Mouse (Mus musculus): ENCODE measurements at regions not wholly inside any gene's neighbourhood (a gene's known extent, or its start where the extent isn't known, plus 50 kb on each side); places are given as distances from the start of the nearest gene placed in this dataset.

DNA sequence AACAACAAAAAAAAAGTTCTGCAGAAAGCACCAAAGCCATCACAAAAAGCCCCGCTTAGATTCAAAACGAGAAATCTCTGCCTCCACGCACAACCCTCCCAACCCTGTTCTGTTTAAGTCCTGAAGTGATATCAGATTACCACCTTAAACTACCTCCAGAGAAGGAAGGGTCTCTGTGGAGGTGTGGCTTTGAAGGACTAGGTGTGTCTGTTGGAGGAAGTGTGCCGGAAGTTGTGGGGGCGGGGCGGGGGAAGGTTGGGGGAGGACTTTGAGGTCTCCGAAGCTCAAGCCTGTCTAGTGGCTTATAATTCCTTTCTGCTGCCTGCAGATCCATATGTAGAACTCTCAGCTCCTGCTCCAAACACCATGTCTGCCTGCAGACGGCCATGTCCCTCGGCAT lies 173.6 kb downstream of the Mreg start:
- TF ChIP-seq CTCF (IDR thresholded peaks at IDR 0.05; ENCODE audit: low read depth) (no peak), EP300 (IDR thresholded peaks at IDR 0.05; ENCODE audit: low read depth) (no peak)
